7 mouse cellular contexts compared by ENCODE assay signal in the genomic region with DNA sequence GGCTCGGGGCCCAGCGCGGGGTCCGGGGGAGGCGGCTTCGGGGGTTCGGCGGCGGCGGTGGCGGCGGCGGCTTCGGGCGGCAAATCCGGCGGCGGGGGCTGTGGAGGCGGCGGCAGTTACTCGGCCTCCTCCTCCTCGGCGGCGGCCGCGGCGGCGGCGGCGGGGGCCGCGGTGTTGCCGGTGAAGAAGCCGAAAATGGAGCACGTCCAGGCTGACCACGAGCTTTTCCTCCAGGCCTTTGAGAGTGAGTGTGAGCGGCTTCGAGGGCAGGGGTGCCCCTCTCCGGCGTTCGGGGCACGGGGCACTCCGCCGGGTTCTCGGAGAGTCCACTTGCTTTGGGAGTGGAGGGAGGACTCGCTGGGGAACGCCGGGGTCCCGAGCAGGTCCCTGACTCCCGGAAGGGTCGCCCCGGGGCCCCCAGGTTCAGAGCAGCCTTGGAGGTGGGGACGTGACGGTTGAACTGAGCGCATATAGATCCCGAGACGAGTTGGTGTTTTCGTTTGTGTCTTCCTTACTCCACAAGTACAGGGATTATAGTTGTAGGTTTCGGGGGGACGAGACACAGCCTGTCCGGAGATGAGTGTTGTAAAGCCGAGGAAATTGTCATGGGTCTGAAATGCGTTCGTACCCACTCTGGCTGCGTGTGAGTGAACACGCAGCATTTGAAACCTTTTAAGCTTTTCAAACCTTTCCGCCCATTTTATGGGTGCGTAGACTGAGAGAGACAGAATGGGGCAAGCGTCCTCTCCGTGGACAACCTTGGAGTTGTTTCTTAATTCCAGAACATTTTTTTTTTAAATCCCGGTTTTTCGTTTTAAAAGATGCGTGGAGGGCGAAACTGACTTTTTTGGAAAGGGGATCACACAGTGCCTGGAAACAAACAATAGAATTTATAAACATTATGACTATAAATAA. TPM values are rescaled to one million over a fixed set of nuclear protein-coding genes. Genes with fewer than 3 reads are reported as not detected.
DNase-seq lines count a peak whose midpoint lies in the region; ATAC-seq and TF ChIP-seq lines count a peak whose summit lies in the region.

No protein-coding gene starts in this region.

- H3K9me3 ChIP-seq in forebrain, embryonic 12.5 days = no peaks in the 10 kb centered on the region
- no peaks in the 10 kb centered on the region for H3K9me3 ChIP-seq in midbrain, embryonic 15.5 days

- H3K27me3 ChIP-seq in forebrain, embryonic 12.5 days = no peaks in the 10 kb centered on the region
- H3K27me3 ChIP-seq in midbrain, embryonic 15.5 days (replicated peaks) = no peaks in the 10 kb centered on the region

- peak overlapping the region; percentile 92 for H3K4me3 ChIP-seq in bone marrow macrophage, adult 2 months (ENCODE audit: insufficient read depth, low read length)
- peak overlapping the region; percentile 97 for H3K4me3 ChIP-seq in forebrain, embryonic 12.5 days (replicated peaks)
- H3K4me3 ChIP-seq in midbrain, embryonic 15.5 days = peak overlapping the region; percentile 94

- WGBS in forebrain, embryonic 12.5 days = under 1% methylated on average over 60 of the region's 74 CpGs
- whole genome bisulfite sequencing in large intestine, adult 2 months = 2% methylated on average over 66 of the region's 74 CpGs
- under 1% methylated on average over 53 of the region's 74 CpGs for WGBS in midbrain, embryonic 15.5 days

- DNase-seq in ovary, postnatal 10 days (ENCODE audit: low spot score) = peak; percentile 21
- no peak for DNase-seq in ovary, adult 18-20 months (ENCODE audit: low spot score)
- DNase-seq in large intestine, adult 2 months (ENCODE audit: low read depth, low spot score) = peak; percentile 36
- DNase-seq in natural killer cell, adult 2 months (ENCODE audit: low spot score in 2 of 2) = no peak

- peak overlapping the region; percentile 57 for H3K4me2 ChIP-seq in forebrain, embryonic 12.5 days
- H3K4me2 ChIP-seq in midbrain, embryonic 15.5 days = peak overlapping the region; percentile 76

- H3K27ac ChIP-seq in bone marrow macrophage, adult 2 months (ENCODE audit: insufficient read depth, low read depth, low read length) = peak overlapping the region; percentile 92
- peak overlapping the region; percentile 100 for H3K27ac ChIP-seq in forebrain, embryonic 12.5 days
- peak overlapping the region; percentile 97 for H3K27ac ChIP-seq in midbrain, embryonic 15.5 days

- peak; percentile 70 for ATAC-seq in forebrain, embryonic 12.5 days (ENCODE audit: low FRiP score)
- peak; percentile 61 for ATAC-seq in midbrain, embryonic 15.5 days (replicated peaks)

- no peak for TF ChIP-seq POLR2A in bone marrow macrophage, adult 2 months (IDR thresholded peaks at IDR 0.05; ENCODE audit: borderline replicate concordance, low read depth, low read length)

- H3K36me3 ChIP-seq in forebrain, embryonic 12.5 days (replicated peaks) = peaks cover 21% of the 10 kb centered on the region
- H3K36me3 ChIP-seq in midbrain, embryonic 15.5 days (replicated peaks) = no peaks in the 10 kb centered on the region

- no peak for TF ChIP-seq CTCF in bone marrow macrophage, adult 2 months (IDR thresholded peaks at IDR 0.05; ENCODE audit: low read depth, low read length)

- H3K9ac ChIP-seq in forebrain, embryonic 12.5 days = peak overlapping the region; percentile 95
- H3K9ac ChIP-seq in midbrain, embryonic 15.5 days = peak overlapping the region; percentile 80

- peaks cover 4% of the 10 kb centered on the region for H3K4me1 ChIP-seq in bone marrow macrophage, adult 2 months (ENCODE audit: control insufficient read depth, insufficient read depth, low read length)
- peaks cover 7% of the 10 kb centered on the region for H3K4me1 ChIP-seq in forebrain, embryonic 12.5 days
- H3K4me1 ChIP-seq in midbrain, embryonic 15.5 days = 0 out of 2 replicates have a peak, but pooled peaks cover 5% of the 10 kb centered on the region

RNA-seq across cellular contexts. Expression of a gene that starts 0.7 kb away (rescaled TPM):
- 40.8 and 52.0 TPM in 2 replicates for polyA plus RNA-seq in bone marrow macrophage, adult 2 months (2012; ENCODE audit: insufficient read depth, insufficient read length, missing spikeins)
- polyA plus RNA-seq in forebrain, embryonic 12.5 days (2016; fragmentation: Nextera tagmentation; extraction: Ambion mirVana) = 40.3 and 46.3 TPM in 2 replicates
- polyA plus RNA-seq in large intestine, adult 2 months (2012; rRNA removed) = 5.9 and 7.1 TPM in 2 replicates
- 12.6 and 13.8 TPM in 2 replicates for polyA plus RNA-seq in midbrain, embryonic 15.5 days (2015; fragmentation: Nextera tagmentation; extraction: Ambion mirVana)

RNA-seq across cellular contexts. Expression of a gene that starts 31.4 kb away (rescaled TPM):
- polyA plus RNA-seq in bone marrow macrophage, adult 2 months (2012; ENCODE audit: insufficient read depth, insufficient read length, missing spikeins) = 24.1 and 29.9 TPM in 2 replicates
- 74.8 and 77.6 TPM in 2 replicates for polyA plus RNA-seq in forebrain, embryonic 12.5 days (2016; fragmentation: Nextera tagmentation; extraction: Ambion mirVana)
- polyA plus RNA-seq in large intestine, adult 2 months (2012; rRNA removed) = 4.2 and 5.4 TPM in 2 replicates
- 36.2 and 37.0 TPM in 2 replicates for polyA plus RNA-seq in midbrain, embryonic 15.5 days (2015; fragmentation: Nextera tagmentation; extraction: Ambion mirVana)

Comparison
In these comparisons a context has a peak if more than half of its experiments do, and no peak if none do; other contexts are left out.
1. DNase-seq: peak in ovary, postnatal 10 days (single experiment) and large intestine, adult 2 months (single experiment); none in ovary, adult 18-20 months (single experiment) and natural killer cell, adult 2 months (0 of 2).
2. Peak in every context shown above with its lines, with median percentiles within 50 percentile points of each other: H3K27ac ChIP-seq and H3K4me3 ChIP-seq.